Mouse (Mus musculus) stomach, postnatal 0 days (tissue): ENCODE results near the gene Kras.

Experiments used
- CTCF ChIP-seq: IDR thresholded peaks from 2 replicates; pipeline ENCODE4 v1.5.1; 2016; ENCODE audit warnings: antibody characterized with exemption, low read depth, mild to moderate bottlenecking, moderate library complexity
- EP300 ChIP-seq: optimal IDR thresholded peaks from 2 replicates; pipeline ENCODE3; 2016; ENCODE audit warnings: antibody characterized with exemption

DNA sequence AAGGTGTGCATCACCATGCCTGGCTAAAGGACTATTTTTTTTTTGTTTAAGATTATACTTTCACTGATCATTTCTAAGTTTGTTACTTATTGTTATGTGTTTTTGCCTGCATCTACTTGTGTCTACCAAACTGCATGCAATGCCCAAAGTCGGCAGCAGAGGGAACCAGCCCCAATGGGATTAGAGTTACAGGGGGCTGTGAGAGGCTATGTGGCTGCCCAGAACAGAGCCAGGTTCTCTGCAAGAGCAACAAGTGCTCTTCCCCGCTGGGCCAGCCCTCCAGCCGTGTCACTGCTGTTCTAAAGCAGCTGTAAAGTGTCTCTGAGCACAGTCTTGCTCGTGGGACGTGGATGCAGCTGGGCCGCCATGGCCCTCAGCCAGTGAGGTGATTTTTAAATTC lies 70.4 kb downstream of the Kras start:
- TF ChIP-seq CTCF (peak; percentile 82), EP300 (no peak)
